Mouse (Mus musculus): ENCODE measurements around the gene Zc3hav1. TPM values are rescaled to one million over a fixed set of nuclear protein-coding genes. Genes with fewer than 3 reads are reported as not detected.

Gene Zc3hav1
- polyA plus RNA-seq, 1 experiment from 2014 or later = 23.4 TPM

GRCm38 (mm10) chr6:38351930-38352329 lies 2.5 kb downstream of the Zc3hav1 start:
- H3K36me3 ChIP-seq (replicated peaks) = peaks cover 47% of the 10 kb centered on the region
- H3K9ac ChIP-seq = peak overlapping the region; percentile 95
- H3K4me3 ChIP-seq (replicated peaks) = peak overlapping the region; percentile 85
- ATAC-seq (ENCODE audit: insufficient read depth) = no peak
- WGBS (ENCODE audit: insufficient replicate concordance) = 14% methylated on average over 4 of the region's 4 CpGs
- peaks cover 72% of the 10 kb centered on the region for H3K4me1 ChIP-seq (replicated peaks)
- peak overlapping the region; percentile 100 for H3K27ac ChIP-seq (replicated peaks)
- no peaks in the 10 kb centered on the region for H3K27me3 ChIP-seq
- peak overlapping the region; percentile 76 for H3K4me2 ChIP-seq
- H3K9me3 ChIP-seq (replicated peaks) = no peaks in the 10 kb centered on the region

- WGBS (ENCODE audit: insufficient replicate concordance) = 72% methylated on average over 9 of the region's 9 CpGs
Measured at GRCm38 (mm10) chr6:38349806-38350205, 4.6 kb downstream of the Zc3hav1 start.

GRCm38 (mm10) chr6:38348811-38349453 lies 5.5 kb downstream of the Zc3hav1 start:
- ATAC-seq (ENCODE audit: insufficient read depth) = no peak
- H3K4me1 ChIP-seq (replicated peaks) = peaks cover 77% of the 10 kb centered on the region
- 71% methylated on average over 6 of the region's 6 CpGs for WGBS (ENCODE audit: insufficient replicate concordance)
- peaks cover 63% of the 10 kb centered on the region for H3K36me3 ChIP-seq (replicated peaks)
- no peaks in the 10 kb centered on the region for H3K9me3 ChIP-seq (replicated peaks)
- H3K4me2 ChIP-seq = peak overlapping the region; percentile 47
- no peak overlapping the region for H3K9ac ChIP-seq
- no peak overlapping the region for H3K4me3 ChIP-seq (replicated peaks)
- H3K27me3 ChIP-seq = no peaks in the 10 kb centered on the region
- H3K27ac ChIP-seq (replicated peaks) = peak overlapping the region; percentile 53

More at GRCm38 (mm10) chr6:38349806-38350205, 4.6 kb downstream of the Zc3hav1 start:
- peaks cover 57% of the 10 kb centered on the region for H3K36me3 ChIP-seq (replicated peaks)
- no peak for ATAC-seq (ENCODE audit: insufficient read depth)
- H3K4me1 ChIP-seq (replicated peaks) = peaks cover 71% of the 10 kb centered on the region
- no peaks in the 10 kb centered on the region for H3K27me3 ChIP-seq
- H3K27ac ChIP-seq (replicated peaks) = peak overlapping the region; percentile 53
- peak overlapping the region; percentile 47 for H3K4me2 ChIP-seq
- no peaks in the 10 kb centered on the region for H3K9me3 ChIP-seq (replicated peaks)
- peak overlapping the region; percentile 25 for H3K4me3 ChIP-seq (replicated peaks)
- no peak overlapping the region for H3K9ac ChIP-seq

- H3K9ac ChIP-seq = no peak overlapping the region
- peak overlapping the region; percentile 42 for H3K27ac ChIP-seq (replicated peaks)
- ATAC-seq (ENCODE audit: insufficient read depth) = no peak
Measured at GRCm38 (mm10) chr6:38347875-38348274, 6.5 kb downstream of the Zc3hav1 start.

GRCm38 (mm10) chr6:38345796-38346195 lies 8.6 kb downstream of the Zc3hav1 start:
- Histone ChIP-seq H3K4me3 (replicated peaks) (peak overlapping the region; percentile 53), H3K9me3 (replicated peaks) (no peaks in the 10 kb centered on the region), H3K36me3 (replicated peaks) (peaks cover 50% of the 10 kb centered on the region), H3K9ac (peak overlapping the region; percentile 59), H3K4me2 (peak overlapping the region; percentile 85), H3K27me3 (no peaks in the 10 kb centered on the region), H3K27ac (replicated peaks) (peak overlapping the region; percentile 100), H3K4me1 (replicated peaks) (peaks cover 95% of the 10 kb centered on the region)
- peak; percentile 62 for ATAC-seq (ENCODE audit: insufficient read depth)
- 8% methylated on average over 7 of the region's 7 CpGs for WGBS (ENCODE audit: insufficient replicate concordance)

More at GRCm38 (mm10) chr6:38347875-38348274, 6.5 kb downstream of the Zc3hav1 start:
- Histone ChIP-seq H3K27me3 (no peaks in the 10 kb centered on the region), H3K9me3 (replicated peaks) (no peaks in the 10 kb centered on the region), H3K4me3 (replicated peaks) (0 out of 2 replicates have a peak overlapping the region, but pooled peaks have one; percentile 14), H3K4me1 (replicated peaks) (peaks cover 88% of the 10 kb centered on the region), H3K36me3 (replicated peaks) (peaks cover 63% of the 10 kb centered on the region), H3K4me2 (peak overlapping the region; percentile 23)
- WGBS (ENCODE audit: insufficient replicate concordance) = 48% methylated on average over 5 of the region's 5 CpGs

GRCm38 (mm10) chr6:38344006-38344670 lies 10.3 kb downstream of the Zc3hav1 start:
- no peak for ATAC-seq (ENCODE audit: insufficient read depth)
- peak overlapping the region; percentile 85 for H3K4me2 ChIP-seq
- H3K27ac ChIP-seq (replicated peaks) = peak overlapping the region; percentile 100
- peak overlapping the region; percentile 66 for H3K9ac ChIP-seq
- no peaks in the 10 kb centered on the region for H3K9me3 ChIP-seq (replicated peaks)
- H3K27me3 ChIP-seq = no peaks in the 10 kb centered on the region
- H3K4me3 ChIP-seq (replicated peaks) = peak overlapping the region; percentile 56
- H3K36me3 ChIP-seq (replicated peaks) = peaks cover 50% of the 10 kb centered on the region
- 55% methylated on average over 7 of the region's 7 CpGs for WGBS (ENCODE audit: insufficient replicate concordance)
- peaks cover 95% of the 10 kb centered on the region for H3K4me1 ChIP-seq (replicated peaks)

- Histone ChIP-seq H3K36me3 (replicated peaks) (peaks cover 50% of the 10 kb centered on the region), H3K4me3 (replicated peaks) (peak overlapping the region; percentile 56), H3K4me1 (replicated peaks) (peaks cover 95% of the 10 kb centered on the region), H3K27ac (replicated peaks) (peak overlapping the region; percentile 100), H3K9ac (peak overlapping the region; percentile 66), H3K4me2 (peak overlapping the region; percentile 85), H3K27me3 (no peaks in the 10 kb centered on the region), H3K9me3 (replicated peaks) (no peaks in the 10 kb centered on the region)
- 31% methylated on average over 3 of the region's 3 CpGs for WGBS (ENCODE audit: insufficient replicate concordance)
- ATAC-seq (ENCODE audit: insufficient read depth) = no peak
Measured at GRCm38 (mm10) chr6:38343581-38343980, 10.8 kb downstream of the Zc3hav1 start.

- peaks cover 54% of the 10 kb centered on the region for H3K36me3 ChIP-seq (replicated peaks)
- no peak for ATAC-seq (ENCODE audit: insufficient read depth)
- no peaks in the 10 kb centered on the region for H3K27me3 ChIP-seq
- H3K4me3 ChIP-seq (replicated peaks) = peak overlapping the region; percentile 56
- peak overlapping the region; percentile 100 for H3K27ac ChIP-seq (replicated peaks)
- H3K4me1 ChIP-seq (replicated peaks) = peaks cover 92% of the 10 kb centered on the region
- WGBS (ENCODE audit: insufficient replicate concordance) = 8% methylated on average over 8 of the region's 8 CpGs
- H3K9ac ChIP-seq = peak overlapping the region; percentile 66
- H3K4me2 ChIP-seq = peak overlapping the region; percentile 85
- H3K9me3 ChIP-seq (replicated peaks) = no peaks in the 10 kb centered on the region
Measured at GRCm38 (mm10) chr6:38342666-38342992, 11.8 kb downstream of the Zc3hav1 start.

GRCm38 (mm10) chr6:38341751-38342665 lies 12.4 kb downstream of the Zc3hav1 start:
- Histone ChIP-seq H3K4me1 (replicated peaks) (peaks cover 86% of the 10 kb centered on the region), H3K27me3 (no peaks in the 10 kb centered on the region), H3K9ac (peak overlapping the region; percentile 66), H3K36me3 (replicated peaks) (peaks cover 54% of the 10 kb centered on the region), H3K9me3 (replicated peaks) (no peaks in the 10 kb centered on the region), H3K4me2 (peak overlapping the region; percentile 85), H3K27ac (replicated peaks) (peak overlapping the region; percentile 100), H3K4me3 (replicated peaks) (peak overlapping the region; percentile 56)
- WGBS (ENCODE audit: insufficient replicate concordance) = 3% methylated on average over 11 of the region's 11 CpGs
- peak; percentile 91 for ATAC-seq (ENCODE audit: insufficient read depth)

- Histone ChIP-seq H3K36me3 (replicated peaks) (peaks cover 67% of the 10 kb centered on the region), H3K4me1 (replicated peaks) (peaks cover 74% of the 10 kb centered on the region), H3K9ac (no peak overlapping the region), H3K4me2 (0 out of 2 replicates have a peak overlapping the region, but pooled peaks have one; percentile 16), H3K27me3 (no peaks in the 10 kb centered on the region), H3K27ac (replicated peaks) (peak overlapping the region; percentile 100), H3K9me3 (replicated peaks) (no peaks in the 10 kb centered on the region), H3K4me3 (replicated peaks) (no peak overlapping the region)
- ATAC-seq (ENCODE audit: insufficient read depth) = no peak
- WGBS (ENCODE audit: insufficient replicate concordance) = 59% methylated on average over 2 of the region's 2 CpGs
Measured at GRCm38 (mm10) chr6:38339078-38339477, 15.3 kb downstream of the Zc3hav1 start.
